Mouse (Mus musculus): ENCODE data around the gene Tomm40l. TPM values are rescaled to one million over a fixed set of nuclear protein-coding genes. Genes with fewer than 3 reads are reported as not detected.

Gene Tomm40l
- polyA plus RNA-seq, 1 experiment: 20.3 TPM

GRCm38 (mm10) chr1:171250680-171251593 lies 28.6 kb upstream of the Tomm40l start, which contains the start of gene Ndufs2:
Gene Ndufs2, minus strand, starts transcription at chr1:171251388.
- 0 out of 2 replicates have a peak, but pooled peaks cover 1% of the 10 kb centered on the region for H3K27me3 ChIP-seq (ENCODE audit: control insufficient read depth, insufficient read depth, low read length)
- TF ChIP-seq POLR2A (IDR thresholded peaks at IDR 0.05; ENCODE audit: low read depth, low read length) (no peak), CTCF (IDR thresholded peaks at IDR 0.05; ENCODE audit: extremely low read depth, insufficient read depth, insufficient read length, insufficient replicate concordance) (no peak)
- no peak for DNase-seq (ENCODE audit: low read depth in 1 of 2, low spot score in 2 of 2)
- H3K4me1 ChIP-seq (ENCODE audit: control insufficient read depth, insufficient read depth, insufficient read length): peaks cover 4% of the 10 kb centered on the region; the same call in 1 of the 2 replicates
- no peak within 1 kb of the TSS for H3K4me3 ChIP-seq (ENCODE audit: extremely low read depth, insufficient read depth, insufficient read length)
- no peak within 1 kb of the TSS for H3K27ac ChIP-seq (ENCODE audit: insufficient read depth, low read length)
- WGBS: 69% methylated on average over 26 of the region's 26 CpGs
- H3K36me3 ChIP-seq (ENCODE audit: control insufficient read depth, insufficient read depth, low read length): no peaks in the 10 kb centered on the region

- H3K4me3 ChIP-seq (ENCODE audit: extremely low read depth, insufficient read depth, insufficient read length): no peak within 1 kb of the TSS
- H3K36me3 ChIP-seq (ENCODE audit: control insufficient read depth, insufficient read depth, low read length): no peaks in the 10 kb centered on the region
- DNase-seq (ENCODE audit: low read depth in 1 of 2, low spot score in 2 of 2): no peak
- H3K4me1 ChIP-seq (ENCODE audit: control insufficient read depth, insufficient read depth, insufficient read length): peaks cover 4% of the 10 kb centered on the region; the same call in 1 of the 2 replicates
- 0 out of 2 replicates have a peak, but pooled peaks cover 1% of the 10 kb centered on the region for H3K27me3 ChIP-seq (ENCODE audit: control insufficient read depth, insufficient read depth, low read length)
- H3K27ac ChIP-seq (ENCODE audit: insufficient read depth, low read length): no peak within 1 kb of the TSS
- 30% methylated on average over 5 of the region's 5 CpGs for WGBS
- TF ChIP-seq POLR2A (IDR thresholded peaks at IDR 0.05; ENCODE audit: low read depth, low read length) (no peak), CTCF (IDR thresholded peaks at IDR 0.05; ENCODE audit: extremely low read depth, insufficient read depth, insufficient read length, insufficient replicate concordance) (no peak)
Measured at GRCm38 (mm10) chr1:171249913-171250600, 27.7 kb upstream of the Tomm40l start, which contains the start of gene Adamts4. Gene Adamts4, plus strand, starts transcription at chr1:171250421.

- Histone ChIP-seq H3K27ac (ENCODE audit: insufficient read depth, low read length) (peak overlapping the region; percentile 18), H3K36me3 (ENCODE audit: control insufficient read depth, insufficient read depth, low read length) (peaks cover 2% of the 10 kb centered on the region; the same call in 1 of the 2 replicates), H3K4me1 (ENCODE audit: control insufficient read depth, insufficient read depth, insufficient read length) (peaks cover 4% of the 10 kb centered on the region; the same call in 1 of the 2 replicates), H3K4me3 (ENCODE audit: extremely low read depth, insufficient read depth, insufficient read length) (no peak overlapping the region), H3K27me3 (ENCODE audit: control insufficient read depth, insufficient read depth, low read length) (0 out of 2 replicates have a peak, but pooled peaks cover 1% of the 10 kb centered on the region)
- TF ChIP-seq CTCF (IDR thresholded peaks at IDR 0.05; ENCODE audit: extremely low read depth, insufficient read depth, insufficient read length, insufficient replicate concordance) (no peak), POLR2A (IDR thresholded peaks at IDR 0.05; ENCODE audit: low read depth, low read length) (no peak)
- DNase-seq (ENCODE audit: low read depth in 1 of 2, low spot score in 2 of 2): no peak
- 44% methylated on average over 3 of the region's 3 CpGs for WGBS
Measured at GRCm38 (mm10) chr1:171248386-171249226, 26.3 kb upstream of the Tomm40l start.

GRCm38 (mm10) chr1:171247916-171248315 lies 25.6 kb upstream of the Tomm40l start:
- Histone ChIP-seq H3K4me3 (ENCODE audit: extremely low read depth, insufficient read depth, insufficient read length) (no peak overlapping the region), H3K36me3 (ENCODE audit: control insufficient read depth, insufficient read depth, low read length) (peaks cover 2% of the 10 kb centered on the region; the same call in 1 of the 2 replicates), H3K27ac (ENCODE audit: insufficient read depth, low read length) (peak overlapping the region; percentile 18), H3K27me3 (ENCODE audit: control insufficient read depth, insufficient read depth, low read length) (0 out of 2 replicates have a peak, but pooled peaks cover 1% of the 10 kb centered on the region), H3K4me1 (ENCODE audit: control insufficient read depth, insufficient read depth, insufficient read length) (peaks cover 4% of the 10 kb centered on the region; the same call in 1 of the 2 replicates)
- TF ChIP-seq POLR2A (IDR thresholded peaks at IDR 0.05; ENCODE audit: low read depth, low read length) (no peak), CTCF (IDR thresholded peaks at IDR 0.05; ENCODE audit: extremely low read depth, insufficient read depth, insufficient read length, insufficient replicate concordance) (no peak)
- 59% methylated on average over 4 of the region's 4 CpGs for WGBS
- DNase-seq (ENCODE audit: low read depth in 1 of 2, low spot score in 2 of 2): no peak

GRCm38 (mm10) chr1:171247453-171247841 lies 25.1 kb upstream of the Tomm40l start:
- 0 out of 2 replicates have a peak, but pooled peaks cover 1% of the 10 kb centered on the region for H3K27me3 ChIP-seq (ENCODE audit: control insufficient read depth, insufficient read depth, low read length)
- H3K4me3 ChIP-seq (ENCODE audit: extremely low read depth, insufficient read depth, insufficient read length): peak overlapping the region; percentile 61
- DNase-seq (ENCODE audit: low read depth in 1 of 2, low spot score in 2 of 2): no peak
- H3K36me3 ChIP-seq (ENCODE audit: control insufficient read depth, insufficient read depth, low read length): peaks cover 6% of the 10 kb centered on the region
- H3K27ac ChIP-seq (ENCODE audit: insufficient read depth, low read length): peak overlapping the region; percentile 67
- peaks cover 4% of the 10 kb centered on the region; the same call in 1 of the 2 replicates for H3K4me1 ChIP-seq (ENCODE audit: control insufficient read depth, insufficient read depth, insufficient read length)
- 21% methylated on average over 13 of the region's 13 CpGs for WGBS
- TF ChIP-seq CTCF (IDR thresholded peaks at IDR 0.05; ENCODE audit: extremely low read depth, insufficient read depth, insufficient read length, insufficient replicate concordance) (no peak), POLR2A (IDR thresholded peaks at IDR 0.05; ENCODE audit: low read depth, low read length) (no peak)
